17 mouse cellular contexts compared by ENCODE assay signal in the genomic region with DNA sequence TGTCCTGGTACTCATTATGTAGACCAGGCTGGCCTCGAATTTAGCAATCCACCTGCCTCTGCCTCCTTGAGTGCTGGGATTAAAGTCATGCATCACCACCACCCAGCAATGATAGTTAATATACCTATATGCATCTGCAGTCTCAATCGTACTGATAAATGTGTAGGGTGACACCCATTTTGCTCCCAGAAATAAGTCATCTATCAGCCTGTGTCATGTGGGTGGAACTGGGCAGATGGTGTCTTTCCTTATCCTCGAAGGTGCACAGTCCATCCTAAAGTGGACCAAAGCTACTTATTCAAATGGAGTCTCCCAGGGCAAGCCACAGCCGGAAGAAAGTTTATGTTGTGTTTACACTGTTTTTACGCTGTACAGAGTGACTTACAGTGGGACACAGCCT. TPM values are rescaled to one million over a fixed set of nuclear protein-coding genes. Genes with fewer than 3 reads are reported as not detected.
"Had no signal": no experiment of that assay in that cellular context is flagged by ENCODE, and none has a peak within 500 bp of the region (broad histone marks: within the 10 kb centered on the region; RNA-seq: fewer than 3 reads in every experiment).

No protein-coding gene starts in this region.

- H3K9ac ChIP-seq: kidney, embryonic 15.5 days; limb, embryonic 15.5 days; lung, embryonic 14.5 days; midbrain, embryonic 15.5 days; neural tube, embryonic 13.5 days had no signal

- H3K27ac ChIP-seq: kidney, embryonic 15.5 days; left cerebral cortex, adult 2 months; limb, embryonic 15.5 days; midbrain, embryonic 10.5 days; midbrain, embryonic 15.5 days; neural tube, embryonic 13.5 days had no signal

- H3K4me2 ChIP-seq: kidney, embryonic 15.5 days; limb, embryonic 15.5 days; lung, embryonic 14.5 days; midbrain, embryonic 15.5 days; neural tube, embryonic 13.5 days had no signal

- H3K4me3 ChIP-seq: kidney, embryonic 15.5 days; left cerebral cortex, adult 2 months; limb, embryonic 15.5 days; midbrain, embryonic 10.5 days; midbrain, embryonic 15.5 days; neural tube, embryonic 13.5 days had no signal

- DNase-seq: kidney, adult 2 months; kidney, postnatal 14 days; lung, embryonic 14.5 days; lung, postnatal 10 days; lung, postnatal 4 days; right cerebral cortex, postnatal 14 days had no signal

- ATAC-seq: intestine, embryonic 16.5 days; midbrain, embryonic 15.5 days had no signal

- H3K27me3 ChIP-seq: kidney, embryonic 15.5 days; limb, embryonic 15.5 days; midbrain, embryonic 15.5 days; neural tube, embryonic 13.5 days had no signal

- H3K9me3 ChIP-seq: kidney, embryonic 15.5 days; limb, embryonic 15.5 days; midbrain, embryonic 10.5 days; midbrain, embryonic 15.5 days; neural tube, embryonic 13.5 days had no signal

- H3K4me1 ChIP-seq: kidney, embryonic 15.5 days; limb, embryonic 15.5 days; midbrain, embryonic 10.5 days; midbrain, embryonic 15.5 days; neural tube, embryonic 13.5 days had no signal

RNA-seq across cellular contexts. Expression of a gene that starts 27.7 kb away (rescaled TPM):
- total RNA-seq: left cerebral cortex, adult 2 months; left cerebral cortex, postnatal 14 days; megakaryocyte, adult 5-6 weeks; monocyte, adult 5-6 weeks had no signal
- polyA plus RNA-seq: limb, embryonic 11.5 days; limb, embryonic 15.5 days; lung, embryonic 14.5 days; midbrain, embryonic 10.5 days; neural tube, embryonic 13.5 days had no signal
